Mouse (Mus musculus): ENCODE data around the gene Upk3a. TPM values are rescaled to one million over a fixed set of nuclear protein-coding genes. Genes with fewer than 3 reads are reported as not detected.

Gene Upk3a
- 1.5 and 2.1 TPM in 2 replicates for polyA plus RNA-seq (2015; fragmentation: Nextera tagmentation; extraction: Ambion mirVana)

DNA sequence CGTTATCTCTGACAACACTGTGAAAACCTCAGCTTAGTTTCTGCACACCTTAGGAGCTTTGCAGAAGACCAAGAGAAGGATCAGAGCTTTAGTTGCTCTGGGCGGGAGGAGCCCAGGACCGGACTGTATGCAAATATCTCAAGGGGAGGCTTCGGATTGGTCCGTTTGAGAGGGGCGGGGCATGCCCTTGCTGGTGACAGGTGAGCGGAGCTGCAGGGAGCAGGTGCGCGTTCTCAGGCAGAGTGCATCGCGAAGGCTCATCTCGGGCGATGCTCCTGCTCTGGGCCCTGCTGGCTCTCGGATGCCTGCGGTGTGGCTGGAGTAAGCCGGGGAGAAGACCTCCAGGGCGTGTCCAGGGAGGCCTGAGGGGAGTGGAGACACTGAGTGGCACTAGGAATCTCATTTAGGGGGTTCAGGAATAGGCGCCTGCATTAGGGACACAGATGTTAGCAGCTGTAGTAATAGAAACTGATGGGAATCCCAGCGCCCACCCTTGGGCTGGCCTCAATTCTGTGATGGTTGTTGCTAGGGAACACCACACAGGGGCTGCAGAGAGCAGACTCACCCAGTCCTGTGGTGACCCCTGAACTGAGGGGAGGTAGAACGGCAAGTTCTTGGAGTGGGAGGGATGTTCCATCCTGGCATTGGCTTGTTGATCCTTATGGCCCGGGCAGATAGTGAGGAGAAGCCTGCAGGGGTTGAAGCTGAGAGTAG, at the start of gene Upk3a:
TSS of gene Upk3a (plus strand) at position 191 of the 714 bp plus-strand sequence.
- Histone ChIP-seq H3K4me2 (replicated peaks) (peak within 1 kb of the TSS; percentile 40), H3K27ac (no peak within 1 kb of the TSS)
- WGBS, result 7% methylated on average over 21 of the region's 21 CpGs

DNA sequence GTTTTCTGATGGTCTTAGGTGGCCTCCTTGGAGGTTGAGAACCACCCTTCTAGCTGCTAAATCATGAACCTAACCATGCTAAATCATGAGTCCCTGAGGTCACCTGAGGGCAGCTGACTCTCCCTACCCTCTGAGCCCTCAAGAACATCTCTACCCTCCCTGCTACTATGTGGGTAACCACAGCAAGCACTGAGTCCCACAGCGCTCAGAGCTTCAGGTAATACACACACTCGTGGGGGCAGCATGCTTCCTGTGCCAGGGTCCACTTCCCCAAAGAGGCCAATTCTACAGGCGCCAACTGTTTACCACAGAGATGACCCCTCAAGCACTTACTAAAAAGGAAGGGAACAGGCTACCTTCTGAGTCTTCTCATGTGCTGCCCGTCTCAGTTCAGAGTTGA, 48.4 kb upstream of the Upk3a start:
- 83% methylated on average over 4 of the region's 4 CpGs for WGBS
- H3K9me3 ChIP-seq, result no peaks in the 10 kb centered on the region
- no peaks in the 10 kb centered on the region for H3K36me3 ChIP-seq
- H3K4me3 ChIP-seq (replicated peaks), result no peak overlapping the region
- H3K4me1 ChIP-seq (replicated peaks), result peaks cover 2% of the 10 kb centered on the region; the same call in 1 of the 2 replicates
- H3K9ac ChIP-seq, result no peak overlapping the region
- no peak overlapping the region for H3K4me2 ChIP-seq (replicated peaks)
- H3K27me3 ChIP-seq (replicated peaks), result no peaks in the 10 kb centered on the region
- H3K27ac ChIP-seq, result no peak overlapping the region
- no peak for ATAC-seq

More for the DNA sequence above, at the start of gene Upk3a:
- Histone ChIP-seq H3K4me1 (replicated peaks) (peaks cover 22% of the 10 kb centered on the region), H3K36me3 (no peaks in the 10 kb centered on the region), H3K9ac (no peak within 1 kb of the TSS), H3K27me3 (replicated peaks) (no peaks in the 10 kb centered on the region), H3K4me3 (replicated peaks) (no peak within 1 kb of the TSS), H3K9me3 (no peaks in the 10 kb centered on the region)
- peak; percentile 85 for ATAC-seq

- 72% methylated on average over 8 of the region's 8 CpGs for WGBS
- no peak overlapping the region for H3K4me2 ChIP-seq (replicated peaks)
- H3K36me3 ChIP-seq, result no peaks in the 10 kb centered on the region
- no peak for ATAC-seq
- H3K27me3 ChIP-seq (replicated peaks), result no peaks in the 10 kb centered on the region
- H3K9me3 ChIP-seq, result no peaks in the 10 kb centered on the region
- H3K4me3 ChIP-seq (replicated peaks), result no peak overlapping the region
- H3K9ac ChIP-seq, result no peak overlapping the region
- no peak overlapping the region for H3K27ac ChIP-seq
- peaks cover 6% of the 10 kb centered on the region; the same call in 1 of the 2 replicates for H3K4me1 ChIP-seq (replicated peaks)
These were observed 43.9 kb upstream of the Upk3a start for GRCm38 (mm10) chr15:84972860-84973543.

GRCm38 (mm10) chr15:84973544-84973871, 43.4 kb upstream of the Upk3a start:
- Histone ChIP-seq H3K36me3 (no peaks in the 10 kb centered on the region), H3K9ac (no peak overlapping the region), H3K27me3 (replicated peaks) (no peaks in the 10 kb centered on the region), H3K4me2 (replicated peaks) (no peak overlapping the region), H3K27ac (no peak overlapping the region), H3K9me3 (no peaks in the 10 kb centered on the region), H3K4me1 (replicated peaks) (peaks cover 6% of the 10 kb centered on the region; the same call in 1 of the 2 replicates), H3K4me3 (replicated peaks) (no peak overlapping the region)
- WGBS, result 54% methylated on average over 3 of the region's 3 CpGs
- ATAC-seq, result no peak

DNA sequence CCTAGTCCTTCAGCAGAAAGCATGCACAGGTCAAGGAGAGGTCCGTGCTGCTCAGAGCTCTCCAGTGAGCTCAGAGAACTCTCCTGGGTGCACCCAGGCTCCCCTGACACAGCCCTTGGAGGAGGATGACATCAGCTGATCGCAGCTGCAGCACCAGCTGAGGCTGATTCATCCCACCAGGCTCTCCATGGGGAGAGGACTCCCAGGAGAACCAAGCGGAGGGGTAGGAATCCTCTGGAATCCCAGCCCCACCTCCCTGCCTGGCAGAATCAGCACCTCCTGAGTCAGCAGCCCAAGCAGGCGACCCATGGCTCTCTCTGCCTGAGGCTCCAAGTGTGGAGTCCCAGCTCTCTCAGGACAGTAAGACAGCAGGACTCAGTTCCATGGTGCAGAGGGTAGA, 41.2 kb upstream of the Upk3a start:
- H3K9me3 ChIP-seq, result no peaks in the 10 kb centered on the region
- H3K4me2 ChIP-seq (replicated peaks), result no peak overlapping the region
- H3K27ac ChIP-seq, result no peak overlapping the region
- H3K27me3 ChIP-seq (replicated peaks), result no peaks in the 10 kb centered on the region
- no peak overlapping the region for H3K4me3 ChIP-seq (replicated peaks)
- H3K4me1 ChIP-seq (replicated peaks), result peaks cover 6% of the 10 kb centered on the region; the same call in 1 of the 2 replicates
- WGBS, result 30% methylated on average over 4 of the region's 4 CpGs
- peak; percentile 49; the same call in 1 of the 2 replicates for ATAC-seq
- no peak overlapping the region for H3K9ac ChIP-seq
- no peaks in the 10 kb centered on the region for H3K36me3 ChIP-seq

- Histone ChIP-seq H3K4me3 (replicated peaks) (no peak overlapping the region), H3K4me1 (replicated peaks) (peaks cover 14% of the 10 kb centered on the region), H3K27me3 (replicated peaks) (no peaks in the 10 kb centered on the region), H3K9me3 (no peaks in the 10 kb centered on the region), H3K4me2 (replicated peaks) (no peak overlapping the region), H3K36me3 (no peaks in the 10 kb centered on the region), H3K9ac (no peak overlapping the region), H3K27ac (no peak overlapping the region)
- no peak for ATAC-seq
- WGBS, result 78% methylated on average over 9 of the region's 9 CpGs
These were observed 35.2 kb upstream of the Upk3a start for GRCm38 (mm10) chr15:84981609-84982313.

GRCm38 (mm10) chr15:84982888-84983287, 34.1 kb upstream of the Upk3a start:
- Histone ChIP-seq H3K4me3 (replicated peaks) (no peak overlapping the region), H3K9ac (no peak overlapping the region), H3K9me3 (no peaks in the 10 kb centered on the region), H3K36me3 (no peaks in the 10 kb centered on the region), H3K4me1 (replicated peaks) (peaks cover 16% of the 10 kb centered on the region), H3K27ac (no peak overlapping the region), H3K27me3 (replicated peaks) (no peaks in the 10 kb centered on the region), H3K4me2 (replicated peaks) (no peak overlapping the region)
- WGBS, result 62% methylated on average over 3 of the region's 3 CpGs
- ATAC-seq, result no peak

DNA sequence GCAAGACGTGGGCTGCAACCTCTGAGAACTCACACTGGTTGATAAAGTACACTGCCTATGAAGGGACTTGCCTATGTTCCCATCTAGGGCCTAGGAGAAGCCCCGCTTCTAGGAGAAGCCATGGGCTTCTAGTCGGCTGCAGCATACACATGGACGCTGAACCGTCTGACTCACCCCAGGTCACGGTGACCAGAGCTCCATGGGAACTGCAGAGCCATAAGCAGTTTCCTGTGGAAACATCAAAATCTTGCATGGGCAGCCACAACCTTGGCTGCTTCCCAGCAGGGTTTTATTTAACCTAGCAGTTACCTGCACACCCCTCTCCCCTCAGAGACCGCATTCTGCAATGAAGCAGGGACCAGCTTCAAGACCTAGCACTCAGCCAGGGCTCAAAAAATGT, 33.2 kb upstream of the Upk3a start:
- no peak for ATAC-seq
- H3K9me3 ChIP-seq, result no peaks in the 10 kb centered on the region

GRCm38 (mm10) chr15:84985516-84986160, 31.3 kb upstream of the Upk3a start:
- H3K4me1 ChIP-seq (replicated peaks), result peaks cover 25% of the 10 kb centered on the region
- no peak overlapping the region for H3K4me2 ChIP-seq (replicated peaks)
- WGBS, result 90% methylated on average over 12 of the region's 12 CpGs

More for the DNA sequence above, 33.2 kb upstream of the Upk3a start:
- Histone ChIP-seq H3K27ac (no peak overlapping the region), H3K27me3 (replicated peaks) (no peaks in the 10 kb centered on the region), H3K4me3 (replicated peaks) (no peak overlapping the region), H3K36me3 (no peaks in the 10 kb centered on the region), H3K4me2 (replicated peaks) (no peak overlapping the region), H3K9ac (no peak overlapping the region), H3K4me1 (replicated peaks) (peaks cover 21% of the 10 kb centered on the region)
- WGBS, result 72% methylated on average over 7 of the region's 7 CpGs

GRCm38 (mm10) chr15:84986171-84987019, 30.5 kb upstream of the Upk3a start:
- H3K27ac ChIP-seq, result no peak overlapping the region
- peak overlapping the region; percentile 85 for H3K4me3 ChIP-seq (replicated peaks)
- no peaks in the 10 kb centered on the region for H3K9me3 ChIP-seq
- peak overlapping the region; percentile 84 for H3K4me2 ChIP-seq (replicated peaks)
- 68% methylated on average over 4 of the region's 4 CpGs for WGBS
- H3K27me3 ChIP-seq (replicated peaks), result no peaks in the 10 kb centered on the region
- peak overlapping the region; percentile 91 for H3K9ac ChIP-seq
- ATAC-seq, result no peak
- H3K36me3 ChIP-seq, result no peaks in the 10 kb centered on the region
- H3K4me1 ChIP-seq (replicated peaks), result peaks cover 25% of the 10 kb centered on the region

More at GRCm38 (mm10) chr15:84985516-84986160, 31.3 kb upstream of the Upk3a start:
- Histone ChIP-seq H3K27ac (no peak overlapping the region), H3K36me3 (no peaks in the 10 kb centered on the region), H3K27me3 (replicated peaks) (no peaks in the 10 kb centered on the region), H3K9ac (no peak overlapping the region), H3K4me3 (replicated peaks) (no peak overlapping the region), H3K9me3 (no peaks in the 10 kb centered on the region)
- no peak for ATAC-seq

DNA sequence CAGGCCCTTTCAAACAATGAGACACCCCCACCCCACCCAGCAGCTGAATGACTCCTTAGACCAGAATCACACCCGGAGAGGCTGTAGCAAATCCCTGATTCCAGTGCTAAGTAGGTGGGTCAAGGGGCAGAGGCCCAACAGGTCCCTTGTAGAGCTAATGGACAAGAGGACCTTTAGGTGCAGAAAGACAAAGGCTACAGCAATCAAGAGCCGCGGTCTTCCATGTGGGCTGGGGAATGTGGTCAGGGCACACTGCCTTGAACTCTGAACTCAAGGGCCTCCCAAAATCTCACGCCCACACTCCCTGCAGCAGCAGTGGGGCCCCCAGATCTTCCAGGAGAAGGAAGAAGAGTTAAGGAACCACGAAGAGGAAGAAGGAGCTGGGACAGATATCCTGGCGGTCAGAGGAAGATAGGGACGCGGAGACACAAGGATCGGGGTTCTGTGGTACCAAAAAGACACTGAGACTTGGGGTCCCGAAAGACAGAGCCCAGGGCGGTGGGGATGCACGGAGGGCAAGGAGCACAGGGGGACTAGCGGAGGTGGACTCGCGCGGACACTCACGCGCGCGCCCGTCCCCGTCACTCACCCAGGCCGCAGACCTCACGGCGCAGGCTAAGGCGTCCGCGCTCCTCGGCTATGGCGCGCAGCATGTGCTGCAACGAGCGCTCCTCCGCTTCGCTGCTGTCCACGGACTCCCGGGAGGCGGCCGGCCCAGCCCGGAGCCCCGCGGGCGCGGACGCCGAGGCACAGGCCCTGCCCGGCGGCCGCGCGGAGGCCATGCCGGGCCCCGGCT, 29.7 kb upstream of the Upk3a start:
- Histone ChIP-seq H3K27ac (peak overlapping the region; percentile 75), H3K9ac (peak overlapping the region; percentile 91), H3K4me2 (replicated peaks) (peak overlapping the region; percentile 84), H3K4me1 (replicated peaks) (peaks cover 25% of the 10 kb centered on the region), H3K36me3 (no peaks in the 10 kb centered on the region), H3K9me3 (no peaks in the 10 kb centered on the region), H3K4me3 (replicated peaks) (peak overlapping the region; percentile 85), H3K27me3 (replicated peaks) (no peaks in the 10 kb centered on the region)
- peak; percentile 74 for ATAC-seq
- WGBS, result under 1% methylated on average over 46 of the region's 53 CpGs

Measured in intestine, embryonic 15.5 days (tissue).